Mouse (Mus musculus): ENCODE results near the gene Rtbdn. TPM values are rescaled to one million over a fixed set of nuclear protein-coding genes. Genes with fewer than 3 reads are reported as not detected.
A peak's percentile ranks its signal among the peaks of the same experiment; 100 is the strongest.

The Rtbdn gene
- polyA plus RNA-seq, 1 experiment = not detected

DNA sequence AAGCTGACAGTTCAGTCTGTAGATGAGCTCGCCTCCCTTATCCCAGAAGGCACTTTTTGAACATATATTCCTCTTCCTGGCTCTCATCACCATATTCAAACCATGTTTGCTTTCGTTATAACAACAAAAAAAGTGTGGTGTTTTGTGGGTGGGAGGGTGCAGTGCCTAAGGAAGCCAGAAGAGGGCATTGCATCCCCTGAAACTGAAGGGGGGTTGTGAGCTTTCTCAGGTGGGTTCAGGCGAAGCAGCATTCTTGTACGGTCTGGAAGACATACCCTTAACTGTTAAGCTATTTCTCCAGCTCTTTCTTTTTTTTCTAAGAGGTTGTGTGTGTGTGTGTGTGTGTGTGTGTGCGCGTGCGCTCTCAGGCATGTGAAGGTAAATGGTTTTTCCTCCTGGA is 28.6 kb downstream of the Rtbdn start:
- TF ChIP-seq CTCF (IDR thresholded peaks at IDR 0.05; ENCODE audit: insufficient read depth, low read depth, low read length) = peak; percentile 66
- TF ChIP-seq POLR2A (IDR thresholded peaks at IDR 0.05; ENCODE audit: insufficient read depth, low read depth, low read length) = no peak
- WGBS = 38% methylated on average over 7 of the region's 7 CpGs
- Histone ChIP-seq H3K4me1 (ENCODE audit: control insufficient read depth, insufficient read depth, low read length) (peaks cover 27% of the 10 kb centered on the region), H3K4me3 (ENCODE audit: insufficient read depth, low read depth, low read length) (no peak overlapping the region), H3K27ac (ENCODE audit: insufficient read depth, low read depth, low read length) (peak overlapping the region; percentile 76)

DNA sequence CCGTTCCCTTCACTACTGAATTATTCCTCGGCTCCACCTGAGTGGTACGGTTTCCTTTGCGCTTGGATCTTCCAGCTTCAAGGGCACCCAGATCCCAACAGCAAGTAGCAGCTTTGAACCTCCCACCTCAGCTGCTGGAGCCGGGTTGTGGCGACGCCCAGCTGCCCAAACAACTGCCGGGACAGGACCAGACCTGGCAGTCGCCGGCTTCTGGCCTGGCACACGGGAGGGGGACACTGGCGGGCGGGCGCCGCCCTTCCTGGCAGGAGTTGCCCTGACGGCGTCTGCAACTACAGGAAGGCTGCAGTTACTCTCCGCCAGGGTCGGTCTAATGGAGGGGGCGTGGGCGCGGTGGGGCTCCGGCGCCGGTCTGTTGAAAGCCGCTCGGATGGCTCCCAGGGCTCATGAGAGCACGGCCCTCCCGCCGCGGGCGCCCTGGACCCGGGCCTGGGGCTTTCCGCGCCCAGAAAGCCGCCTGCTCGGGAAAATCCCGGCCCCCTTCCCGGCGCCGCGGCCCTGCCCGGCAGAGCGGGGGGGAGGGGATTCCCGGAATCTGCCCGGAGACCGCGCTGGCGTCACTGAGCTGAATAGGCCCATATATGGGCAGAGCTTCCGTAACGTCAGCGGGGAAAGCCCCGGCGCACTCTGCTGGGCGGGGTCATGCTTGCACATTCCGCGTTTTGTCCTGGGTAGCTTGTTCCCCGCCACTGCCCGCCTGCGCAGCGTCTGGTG is 29.4 kb downstream of the Rtbdn start:
- Histone ChIP-seq H3K27ac (ENCODE audit: insufficient read depth, low read depth, low read length) (peak overlapping the region; percentile 92), H3K4me3 (ENCODE audit: insufficient read depth, low read depth, low read length) (peak overlapping the region; percentile 83), H3K4me1 (ENCODE audit: control insufficient read depth, insufficient read depth, low read length) (peaks cover 26% of the 10 kb centered on the region)
- under 1% methylated on average over 61 of the region's 61 CpGs for WGBS
- no peak for TF ChIP-seq CTCF (IDR thresholded peaks at IDR 0.05; ENCODE audit: insufficient read depth, low read depth, low read length)
- peak; percentile 65 for TF ChIP-seq POLR2A (IDR thresholded peaks at IDR 0.05; ENCODE audit: insufficient read depth, low read depth, low read length)

DNA sequence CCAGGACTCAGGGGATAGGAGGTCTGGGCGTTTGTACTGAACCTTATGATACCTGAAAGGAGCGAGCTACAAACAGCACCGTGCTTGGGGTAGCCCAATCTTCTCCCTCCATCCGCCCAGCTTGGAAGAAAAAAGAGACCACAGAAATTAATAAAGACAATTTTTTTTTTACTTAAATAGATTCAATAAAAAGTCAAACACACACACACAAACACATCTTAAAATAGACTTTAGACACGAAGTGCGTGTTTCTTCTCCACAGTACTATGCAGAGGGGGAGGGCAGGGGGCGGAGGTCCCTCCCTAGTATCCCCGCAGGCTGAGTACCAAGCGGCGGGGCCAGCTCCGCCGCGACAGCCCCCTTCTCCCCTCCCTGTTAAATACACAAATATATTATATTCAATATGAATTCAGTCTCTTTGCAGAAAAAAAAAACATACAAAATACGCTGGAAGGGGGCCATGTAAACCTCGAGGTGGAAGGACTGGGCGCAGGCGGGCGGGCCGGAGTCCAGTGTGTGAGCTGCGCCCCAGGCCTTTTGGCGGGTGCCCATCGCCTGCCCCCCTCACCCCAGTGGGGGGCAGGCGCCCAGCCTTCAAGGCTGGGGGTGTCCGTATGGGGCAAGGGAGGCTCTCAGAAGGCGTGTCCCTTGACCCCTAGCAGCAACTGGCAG is 30.1 kb downstream of the Rtbdn start:
- Histone ChIP-seq H3K4me3 (ENCODE audit: insufficient read depth, low read depth, low read length) (peak overlapping the region; percentile 83), H3K4me1 (ENCODE audit: control insufficient read depth, insufficient read depth, low read length) (peaks cover 25% of the 10 kb centered on the region), H3K27ac (ENCODE audit: insufficient read depth, low read depth, low read length) (peak overlapping the region; percentile 92)
- under 1% methylated on average over 25 of the region's 25 CpGs for WGBS
- TF ChIP-seq POLR2A (IDR thresholded peaks at IDR 0.05; ENCODE audit: insufficient read depth, low read depth, low read length) = no peak

DNA sequence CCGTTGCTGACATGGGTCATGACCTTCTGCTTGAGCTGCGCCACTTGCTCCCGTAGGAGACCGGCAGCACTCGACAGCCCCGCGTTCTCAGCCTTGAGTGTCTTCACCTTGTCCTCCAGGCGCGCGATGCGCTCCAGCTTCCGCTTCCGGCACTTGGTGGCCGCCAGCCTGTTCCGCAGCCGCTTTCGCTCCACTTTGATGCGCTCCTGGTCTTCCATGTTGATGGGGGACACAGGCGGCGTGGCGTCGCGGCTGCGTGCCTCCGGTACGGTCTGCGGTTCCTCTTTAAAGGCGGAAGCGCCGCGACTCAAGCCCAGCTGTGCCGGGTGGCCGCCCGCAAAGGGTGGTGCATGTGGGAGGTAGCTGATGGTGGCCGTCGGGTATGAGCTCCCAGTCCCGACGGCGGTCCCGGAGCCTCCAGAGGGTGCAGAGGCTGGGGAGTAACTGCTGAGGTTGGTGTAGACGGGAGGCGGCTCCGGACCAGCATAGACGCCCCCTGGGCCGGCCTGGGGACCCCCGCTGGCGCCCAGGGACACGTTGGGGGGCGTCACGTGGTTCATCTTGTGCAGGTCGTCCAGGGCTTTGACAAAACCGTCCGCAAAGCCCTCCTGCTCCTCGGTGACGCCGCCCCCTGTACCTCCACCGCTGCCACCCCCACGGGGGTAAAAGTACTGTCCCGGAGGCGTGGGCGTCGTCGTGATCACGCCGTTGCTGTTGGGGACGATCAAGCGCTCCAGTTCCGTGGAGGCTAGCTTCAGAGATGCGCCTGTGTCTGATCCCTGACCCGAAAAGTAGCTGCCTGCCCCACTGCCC is 30.9 kb downstream of the Rtbdn start:
- Histone ChIP-seq H3K4me3 (ENCODE audit: insufficient read depth, low read depth, low read length) (peak overlapping the region; percentile 83), H3K4me1 (ENCODE audit: control insufficient read depth, insufficient read depth, low read length) (peaks cover 25% of the 10 kb centered on the region), H3K27ac (ENCODE audit: insufficient read depth, low read depth, low read length) (peak overlapping the region; percentile 92)
- WGBS = under 1% methylated on average over 70 of the region's 70 CpGs
- no peak for TF ChIP-seq POLR2A (IDR thresholded peaks at IDR 0.05; ENCODE audit: insufficient read depth, low read depth, low read length)
- no peak for TF ChIP-seq CTCF (IDR thresholded peaks at IDR 0.05; ENCODE audit: insufficient read depth, low read depth, low read length)

DNA sequence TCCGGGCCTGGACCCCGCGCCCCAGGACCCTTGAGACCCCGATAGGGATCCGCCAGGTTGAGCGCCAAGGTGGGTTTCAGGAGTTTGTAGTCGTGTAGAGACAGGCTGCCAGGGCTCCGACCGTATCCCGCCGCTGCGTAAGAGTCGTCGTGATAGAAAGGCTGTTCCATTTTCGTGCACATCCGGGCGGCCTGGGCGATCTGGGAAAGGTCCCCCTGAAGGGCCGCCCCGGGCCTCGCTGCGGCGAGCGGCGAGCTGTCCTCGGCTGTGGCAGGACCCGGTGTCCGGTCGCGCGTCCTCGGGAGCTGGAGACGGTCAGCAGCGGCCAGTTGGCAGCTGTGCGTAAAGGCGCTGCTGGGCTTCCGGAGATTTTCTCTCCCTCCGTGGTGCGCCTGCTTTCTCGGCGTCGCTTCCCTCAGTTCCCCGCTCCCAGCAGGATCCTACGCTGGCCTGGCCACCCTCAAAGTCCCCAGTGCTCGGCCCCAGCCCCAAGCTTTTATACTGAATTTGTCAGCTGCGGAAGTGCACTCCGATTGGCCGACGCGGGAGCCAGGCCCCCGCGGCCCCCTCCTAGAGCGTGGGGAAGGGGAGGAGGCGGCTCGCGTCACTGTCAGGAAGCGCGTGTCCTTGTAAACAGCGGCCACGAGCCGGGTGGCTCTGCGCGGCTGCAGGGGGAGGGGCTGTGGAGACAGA is 31.6 kb downstream of the Rtbdn start, which contains the start of gene Junb:
Junb (minus strand) TSS at position 471 of the 693 bp plus-strand sequence.
- WGBS = under 1% methylated on average over 63 of the region's 63 CpGs
- Histone ChIP-seq H3K27ac (ENCODE audit: insufficient read depth, low read depth, low read length) (peak within 1 kb of the TSS; percentile 95), H3K4me3 (ENCODE audit: insufficient read depth, low read depth, low read length) (peak within 1 kb of the TSS; percentile 83), H3K4me1 (ENCODE audit: control insufficient read depth, insufficient read depth, low read length) (peaks cover 25% of the 10 kb centered on the region)
- TF ChIP-seq CTCF (IDR thresholded peaks at IDR 0.05; ENCODE audit: insufficient read depth, low read depth, low read length) (no peak), POLR2A (IDR thresholded peaks at IDR 0.05; ENCODE audit: insufficient read depth, low read depth, low read length) (peak; percentile 100)

DNA sequence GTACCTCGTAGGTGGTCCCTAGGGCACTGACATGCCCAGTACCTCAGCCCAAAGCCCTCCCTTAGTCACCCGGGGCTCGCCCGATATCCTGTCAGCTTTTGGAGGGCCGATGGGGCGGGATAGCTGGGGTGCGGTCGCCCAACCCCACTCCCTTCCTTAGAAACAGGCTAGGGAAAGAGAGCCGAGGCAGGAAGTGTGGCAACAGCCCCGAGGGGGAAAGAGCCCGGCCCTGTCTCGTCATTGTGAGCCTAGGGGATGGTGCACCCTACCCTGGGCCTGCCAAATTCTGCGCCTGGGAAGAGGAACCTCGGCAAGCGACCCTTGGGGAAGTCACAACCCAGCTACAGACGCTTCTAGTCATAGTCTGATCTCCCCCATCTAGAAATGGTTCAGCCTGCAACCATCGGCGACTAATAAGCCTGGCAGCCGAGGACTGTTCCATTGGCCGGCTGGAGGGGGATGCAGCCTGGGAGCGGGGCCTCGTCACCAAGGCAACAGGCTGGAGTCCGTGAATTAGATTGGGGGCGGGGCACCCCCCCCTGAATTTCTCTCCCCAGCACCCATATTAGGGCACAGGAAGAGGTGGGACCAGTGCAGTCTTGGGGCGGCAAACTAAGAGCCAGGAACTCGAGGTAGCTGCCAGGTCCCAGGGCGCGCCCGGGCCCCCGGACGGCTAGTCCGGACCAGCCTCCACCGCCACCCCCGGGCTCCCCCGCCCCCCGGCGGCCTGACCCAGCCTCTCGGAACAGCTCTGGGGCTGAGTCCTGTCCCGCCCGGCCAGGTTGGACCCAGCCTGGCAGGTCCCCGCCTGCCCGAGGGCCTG is 33.0 kb downstream of the Rtbdn start:
- WGBS = 3% methylated on average over 37 of the region's 42 CpGs
- TF ChIP-seq CTCF (IDR thresholded peaks at IDR 0.05; ENCODE audit: insufficient read depth, low read depth, low read length) (no peak), POLR2A (IDR thresholded peaks at IDR 0.05; ENCODE audit: insufficient read depth, low read depth, low read length) (peak; percentile 39; the same call in 1 of the 2 replicates)
- H3K4me3 ChIP-seq (ENCODE audit: insufficient read depth, low read depth, low read length) = peak overlapping the region; percentile 45
- H3K27ac ChIP-seq (ENCODE audit: insufficient read depth, low read depth, low read length) = peak overlapping the region; percentile 95
- H3K4me1 ChIP-seq (ENCODE audit: control insufficient read depth, insufficient read depth, low read length) = peaks cover 29% of the 10 kb centered on the region

DNA sequence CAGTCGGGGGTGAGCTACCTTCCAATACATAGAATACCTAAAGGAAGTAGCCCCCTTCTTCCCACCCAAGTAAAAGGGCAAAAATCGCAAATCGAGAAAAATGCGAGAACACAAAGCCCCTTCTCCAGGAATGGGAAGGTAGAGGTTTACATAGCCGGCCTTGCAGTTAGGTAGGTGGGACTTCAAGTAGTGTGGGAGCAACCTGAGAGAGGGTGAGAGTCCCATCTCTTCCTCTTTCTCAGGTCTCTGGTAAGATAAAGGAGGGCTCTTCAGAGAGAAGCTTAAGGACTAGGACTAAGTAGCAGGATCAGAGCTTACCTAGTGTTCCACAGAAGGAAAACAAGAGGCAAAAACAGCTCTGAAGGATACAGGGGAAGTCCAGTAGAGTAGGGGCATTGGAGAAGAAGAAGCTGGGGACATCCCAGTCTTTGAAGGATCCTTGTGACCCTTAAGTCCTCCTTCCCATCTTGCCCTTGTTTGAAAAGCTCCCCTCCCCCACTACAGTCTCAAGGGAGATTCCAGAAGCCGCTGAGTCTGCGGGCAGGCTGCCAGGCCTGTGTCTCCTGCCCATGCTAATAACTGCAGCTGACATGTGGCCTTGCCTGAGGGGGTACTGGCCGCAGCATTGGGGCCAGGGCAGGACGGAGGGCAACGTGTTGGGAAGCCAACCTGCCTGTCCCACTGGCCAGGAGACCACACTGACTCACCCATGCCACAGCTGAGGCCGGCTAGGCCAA is 34.0 kb downstream of the Rtbdn start:
- TF ChIP-seq POLR2A (IDR thresholded peaks at IDR 0.05; ENCODE audit: insufficient read depth, low read depth, low read length) (no peak), CTCF (IDR thresholded peaks at IDR 0.05; ENCODE audit: insufficient read depth, low read depth, low read length) (no peak)
- 38% methylated on average over 11 of the region's 11 CpGs for WGBS
- Histone ChIP-seq H3K4me1 (ENCODE audit: control insufficient read depth, insufficient read depth, low read length) (peaks cover 37% of the 10 kb centered on the region), H3K4me3 (ENCODE audit: insufficient read depth, low read depth, low read length) (no peak overlapping the region), H3K27ac (ENCODE audit: insufficient read depth, low read depth, low read length) (peak overlapping the region; percentile 4; the same call in 1 of the 2 replicates)

Measured in olfactory bulb, adult 2 months (tissue).